Mouse (Mus musculus): ENCODE measurements around the gene Unc93a. TPM values are rescaled to one million over a fixed set of nuclear protein-coding genes. Genes with fewer than 3 reads are reported as not detected.
"Not testable (repeated sequence)": the region's sequence is repeated elsewhere in the genome, so short reads cannot be mapped to it uniquely, and the experiment has no call there.

The Unc93a gene
- total RNA-seq, 2 experiments from 2014 or later, result not detected

DNA sequence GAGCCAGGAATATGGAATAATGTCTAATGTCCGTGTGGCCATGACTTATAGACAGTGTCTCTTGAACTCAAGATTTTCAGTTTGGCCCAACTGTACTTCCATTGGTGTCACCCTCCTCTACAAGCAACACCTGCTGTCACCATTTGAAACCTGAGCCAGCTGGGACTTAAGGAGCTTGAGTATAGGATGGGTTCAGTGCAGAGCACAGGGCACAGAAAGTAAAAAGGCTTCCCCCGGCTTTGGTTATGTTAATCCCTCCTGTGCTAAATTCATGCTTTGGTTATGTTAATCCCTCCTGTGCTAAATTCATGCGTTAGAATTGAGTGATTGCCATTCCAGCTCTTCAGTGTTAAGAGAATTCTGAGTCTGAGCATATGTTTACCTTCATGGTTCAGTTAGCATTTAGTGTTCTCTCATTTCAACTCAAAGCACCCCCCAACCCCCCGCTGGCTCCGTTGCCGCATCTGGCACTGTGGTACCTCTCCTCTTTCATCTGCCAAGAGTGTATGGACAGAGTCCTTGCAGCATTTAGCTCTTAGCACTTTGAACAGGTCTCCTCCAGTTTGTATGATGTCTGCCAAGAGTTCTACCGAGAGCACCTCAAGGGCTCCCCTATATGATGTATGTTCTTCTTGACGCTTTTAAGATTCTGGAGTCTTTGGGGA, 39.4 kb downstream of the Unc93a start:
- DNase-seq (ENCODE audit: extremely low spot score in 1 of 2, low spot score in 1 of 2), result not testable (repeated sequence)

DNA sequence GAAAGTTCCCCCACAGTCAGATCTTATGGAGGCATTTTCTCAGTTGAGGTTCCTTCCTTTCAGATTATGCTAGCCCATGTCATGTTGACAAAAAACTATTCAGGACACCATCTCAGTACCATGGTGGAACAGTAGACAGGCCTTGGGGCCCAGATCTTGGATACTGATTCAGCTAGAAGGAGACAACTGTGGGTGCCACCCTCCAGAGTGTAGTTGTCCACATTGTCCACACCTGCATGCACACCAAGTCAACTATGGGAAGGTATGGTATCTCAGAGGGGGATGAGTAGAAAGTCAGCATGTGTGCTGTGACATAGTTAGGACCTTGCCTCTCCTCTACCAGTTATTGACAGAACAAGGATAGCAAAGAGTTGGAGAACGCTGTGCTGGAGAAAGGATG, 40.1 kb downstream of the Unc93a start:
- DNase-seq (ENCODE audit: extremely low spot score in 1 of 2, low spot score in 1 of 2), result not testable (repeated sequence)

DNA sequence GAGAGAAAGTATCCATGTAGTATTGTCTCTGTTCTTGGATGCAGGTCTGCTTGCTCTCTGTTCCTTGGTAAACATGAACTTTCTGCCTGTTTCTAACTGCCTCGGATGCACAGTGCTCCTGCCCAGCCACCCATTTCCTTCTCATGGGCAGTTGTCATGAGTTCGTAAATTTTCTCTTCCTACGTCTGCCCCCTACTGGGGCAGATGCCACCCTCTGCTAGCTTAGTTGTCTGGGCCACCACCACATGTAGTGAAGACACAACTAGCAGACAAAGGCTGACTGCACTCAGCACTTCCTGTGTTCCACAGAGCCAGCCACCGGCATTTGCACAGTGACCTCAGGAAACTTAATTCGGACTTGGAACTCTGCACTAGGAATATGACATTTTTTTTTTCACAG, 62.4 kb downstream of the Unc93a start:
- DNase-seq (ENCODE audit: extremely low spot score in 1 of 2, low spot score in 1 of 2), result not testable (repeated sequence)

DNA sequence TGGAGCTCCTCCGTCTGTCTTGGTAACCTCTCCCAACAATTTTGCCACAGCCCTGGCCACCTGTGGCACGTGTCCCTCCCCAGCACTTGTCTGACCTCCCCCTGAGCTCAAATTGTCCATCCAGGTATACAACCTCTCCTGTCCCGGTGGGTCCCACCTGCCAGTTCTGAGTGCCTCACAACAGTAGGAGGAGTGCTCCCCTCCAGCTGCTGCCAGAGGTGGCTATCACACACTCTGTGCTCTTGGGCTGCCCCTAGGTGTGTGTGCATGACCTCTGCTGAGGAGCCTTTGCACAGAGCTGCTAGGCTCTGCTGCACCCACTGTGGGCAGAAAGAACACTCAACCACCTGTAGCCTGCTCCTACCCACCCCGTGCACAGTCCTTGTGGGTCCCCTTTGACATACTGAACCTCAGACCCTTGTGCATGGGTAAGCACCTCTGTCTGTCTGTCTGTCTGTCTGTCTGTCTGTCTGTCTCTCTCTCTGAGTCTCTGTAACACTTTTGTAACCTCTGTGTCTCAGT, 63.7 kb downstream of the Unc93a start:
- DNase-seq (ENCODE audit: extremely low spot score in 1 of 2, low spot score in 1 of 2), result not testable (repeated sequence)

DNA sequence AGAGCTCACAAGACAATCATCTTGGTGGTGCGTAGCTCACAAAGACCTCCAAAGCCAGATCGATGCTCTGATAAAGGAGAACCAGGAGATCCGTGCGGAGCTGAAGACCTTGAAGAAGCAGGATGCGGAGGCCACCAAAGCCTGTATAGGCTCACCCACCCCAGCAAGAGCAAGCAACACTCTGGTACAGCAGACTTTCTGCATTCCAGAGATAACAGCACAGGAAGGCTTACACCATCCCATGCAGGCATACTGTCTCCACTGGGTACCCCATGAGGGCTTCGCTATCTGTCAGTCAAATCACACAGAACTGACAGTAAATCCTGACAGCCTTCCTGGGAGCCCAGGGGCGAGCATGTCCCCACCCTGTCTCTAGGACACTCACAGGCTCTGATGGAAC, 68.7 kb downstream of the Unc93a start:
- not testable (repeated sequence) for DNase-seq (ENCODE audit: extremely low spot score in 1 of 2, low spot score in 1 of 2)

DNA sequence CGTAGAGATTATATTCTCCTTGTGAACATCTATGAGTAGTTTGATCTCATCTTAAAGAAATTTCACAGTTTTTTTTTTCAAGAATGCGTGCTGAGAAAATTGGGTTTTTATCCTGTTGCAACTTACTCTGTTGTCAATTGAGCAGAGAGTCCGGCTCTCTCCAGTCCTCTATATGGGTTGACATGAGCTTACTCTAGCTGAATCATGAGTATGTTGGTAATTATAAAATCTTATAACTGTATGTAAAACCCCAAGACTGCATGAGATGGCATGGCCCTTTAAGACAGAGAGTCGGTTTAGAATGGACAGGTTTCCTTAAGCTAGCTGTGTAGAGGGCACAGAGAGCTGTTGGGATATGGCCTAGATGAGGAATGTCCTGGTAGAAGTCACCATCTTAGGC, 70.8 kb downstream of the Unc93a start, which contains the start of gene Tcp10b:
Gene Tcp10b (plus strand): TSS at position 301 of the 400 bp plus-strand sequence.
- DNase-seq (ENCODE audit: extremely low spot score in 1 of 2, low spot score in 1 of 2), result not testable (repeated sequence)

Other genes starting within 250 kb of the Unc93a start
- gene Pnldc1, start 221.6 kb downstream of the Unc93a start, total RNA-seq (2021), result 1 to 10 TPM; 2.3 to 2.5 TPM
- 100 to 1,000 TPM; 188 to 223 TPM for gene Tcp1, start 216.1 kb downstream of the Unc93a start, total RNA-seq (2021)
- gene Mrpl18, start 215.5 kb downstream of the Unc93a start, total RNA-seq (2021), result 10 to 100 TPM; 58.6 to 66.1 TPM
- 1 to 10 TPM; 4.8 to 5.2 TPM for gene Acat3, start 191.2 kb downstream of the Unc93a start, total RNA-seq (2021)
- 10 to 100 TPM; 53.6 to 56.1 TPM for gene Acat2, start 171.1 kb downstream of the Unc93a start, total RNA-seq (2021)
- gene Wtap, start 137.6 kb downstream of the Unc93a start, total RNA-seq (2021), result 10 to 100 TPM; 51.6 to 56.7 TPM
- 100 to 1,000 TPM; 243 to 274 TPM for gene Sod2, start 125.0 kb downstream of the Unc93a start, total RNA-seq (2021)
- gene Gpr31b, start 79.5 kb downstream of the Unc93a start, total RNA-seq (2021), result not detected
- under 1 TPM; 0.20 to 0.82 TPM for gene Tcp10b, start 70.7 kb downstream of the Unc93a start, total RNA-seq (2021)
- gene Smok2a, start 89.4 kb upstream of the Unc93a start, total RNA-seq (2021), result not detected
- gene Smok2b, start 98.4 kb upstream of the Unc93a start, total RNA-seq (2021), result not detected
- under 1 TPM in 1 of 2 experiments, not detected in 1; 0.12 TPM for gene Tcp10c, start 222.8 kb upstream of the Unc93a start, total RNA-seq (2021)

All from layer of hippocampus, postnatal 25 days (tissue).